Mouse (Mus musculus) midbrain, embryonic 16.5 days (tissue): Measurements from ENCODE around the gene Becn1. TPM values are rescaled to one million over a fixed set of nuclear protein-coding genes. Genes with fewer than 3 reads are reported as not detected.

Experiments used
- ATAC-seq: fragments of 200-750 bp; cut with Nextera tagmentation; 2 replicates; pipeline ENCODE4 v1.8.0; 2017; ENCODE audit warnings: moderate TSS enrichment
- H3K27ac ChIP-seq: fragments of 300-500 bp; sonication (generic); 2 replicates; pipeline ENCODE4 v1.5.1; 2014; ENCODE audit warnings: mild to moderate bottlenecking, low read length, mixed read lengths
- H3K27me3 ChIP-seq: fragments of 300-500 bp; sonication (generic); 2 replicates; pipeline ENCODE4 v1.6.1; 2014; ENCODE audit warnings: low read depth, low read length, mixed read lengths; ENCODE audit not compliant: control insufficient read depth, insufficient read depth
- H3K36me3 ChIP-seq: fragments of 300-500 bp; sonication (generic); 2 replicates; pipeline ENCODE4 v1.6.1; 2014; ENCODE audit warnings: mild to moderate bottlenecking, low read length, moderate library complexity, mixed read lengths; ENCODE audit not compliant: control insufficient read depth, insufficient read depth
- H3K4me1 ChIP-seq: fragments of 300-500 bp; sonication (generic); 2 replicates; pipeline ENCODE4 v1.6.1; 2014; ENCODE audit warnings: mild to moderate bottlenecking, low read length, mixed read lengths; ENCODE audit not compliant: control insufficient read depth, insufficient read depth
- H3K4me2 ChIP-seq: fragments of 300-500 bp; sonication (generic); 2 replicates; pipeline ENCODE4 v1.6.1; 2014; ENCODE audit warnings: mild to moderate bottlenecking, low read length, mixed read lengths
- H3K4me3 ChIP-seq: fragments of 300-500 bp; sonication (generic); 2 replicates; pipeline ENCODE4 v1.5.1; 2014; ENCODE audit warnings: low read depth, mild to moderate bottlenecking, low read length, moderate library complexity, mixed read lengths
- H3K9ac ChIP-seq: fragments of 300-500 bp; sonication (generic); 2 replicates; pipeline ENCODE4 v1.6.1; 2014; ENCODE audit warnings: low read depth, low read length, mixed read lengths
- H3K9me3 ChIP-seq: fragments of 300-500 bp; sonication (generic); replicated peaks from 2 replicates; pipeline ENCODE4 v1.6.1; 2014; ENCODE audit warnings: mild to moderate bottlenecking, low read length, mixed read lengths; ENCODE audit not compliant: control insufficient read depth, poor library complexity, severe bottlenecking
- WGBS: fragments of 180-500 bp; shearing (Covaris S2); extraction: QIAGEN DNeasy Blood & Tissue Kit; methylation state at CpG from one replicate; pipeline ENCODE4 v1.1.7; 2014; 5-methylcytosine and 5-hydroxymethylcytosine counted together
- polyA plus RNA-seq: library from polyadenylated mRNA; unstranded; fragments of >200 nt; fragmentation: Nextera tagmentation; extraction: Ambion mirVana; gene quantifications from 2 replicates; pipeline ENCODE4 v1.2.1, GENCODE M21; 2015

Gene Becn1
- 159 and 177 TPM in 2 replicates for polyA plus RNA-seq

DNA sequence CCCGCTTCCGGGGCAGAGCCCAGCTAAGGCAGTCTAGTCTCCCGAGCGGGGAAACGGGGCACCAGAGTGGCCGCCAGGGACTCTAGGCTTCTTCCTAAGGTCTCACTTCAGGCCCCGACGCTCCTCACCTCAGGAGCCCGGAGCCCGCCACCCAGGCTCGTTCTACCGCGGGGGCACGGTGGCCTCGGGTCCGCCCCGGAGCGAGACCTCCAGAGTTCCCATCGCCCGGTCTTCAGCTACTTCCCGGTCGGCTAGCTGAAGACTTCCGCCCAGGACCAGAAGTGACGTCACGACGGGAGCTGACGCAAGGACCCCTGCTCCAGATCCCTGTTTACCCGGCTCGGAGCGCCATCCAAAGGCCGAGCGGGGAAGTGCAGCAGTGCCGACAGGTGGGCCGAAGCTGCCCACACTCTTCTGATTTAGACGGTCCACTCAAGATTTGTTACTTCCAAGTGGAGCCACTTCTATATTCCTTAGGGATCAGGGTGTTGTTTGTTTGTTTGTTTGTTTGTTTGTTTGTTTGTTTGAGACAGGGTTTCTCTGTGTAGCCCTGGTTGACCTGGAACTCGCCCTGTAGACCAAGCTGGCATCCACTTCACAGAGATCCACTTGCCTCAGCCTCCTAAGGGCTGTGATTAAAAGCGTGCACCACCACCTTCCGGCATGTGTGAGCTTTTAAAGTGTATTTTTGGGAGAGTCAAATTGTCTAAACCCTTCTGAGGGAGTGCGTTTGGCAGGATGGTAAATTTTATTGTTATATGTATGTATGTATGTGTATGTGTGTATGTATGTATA is at the start of gene Becn1:
Gene Becn1 (minus strand): TSS at position 283 of the 795 bp plus-strand sequence.
- Histone ChIP-seq H3K9me3 (no peaks in the 10 kb centered on the region), H3K4me3 (peak within 1 kb of the TSS; percentile 66), H3K4me1 (peaks cover 14% of the 10 kb centered on the region), H3K4me2 (peak within 1 kb of the TSS; percentile 78), H3K27me3 (no peaks in the 10 kb centered on the region), H3K27ac (peak within 1 kb of the TSS; percentile 36), H3K9ac (peak within 1 kb of the TSS; percentile 81), H3K36me3 (0 out of 2 replicates have a peak, but pooled peaks cover 4% of the 10 kb centered on the region)
- peak; percentile 95 for ATAC-seq
- WGBS, result 6% methylated on average over 38 of the region's 39 CpGs

DNA sequence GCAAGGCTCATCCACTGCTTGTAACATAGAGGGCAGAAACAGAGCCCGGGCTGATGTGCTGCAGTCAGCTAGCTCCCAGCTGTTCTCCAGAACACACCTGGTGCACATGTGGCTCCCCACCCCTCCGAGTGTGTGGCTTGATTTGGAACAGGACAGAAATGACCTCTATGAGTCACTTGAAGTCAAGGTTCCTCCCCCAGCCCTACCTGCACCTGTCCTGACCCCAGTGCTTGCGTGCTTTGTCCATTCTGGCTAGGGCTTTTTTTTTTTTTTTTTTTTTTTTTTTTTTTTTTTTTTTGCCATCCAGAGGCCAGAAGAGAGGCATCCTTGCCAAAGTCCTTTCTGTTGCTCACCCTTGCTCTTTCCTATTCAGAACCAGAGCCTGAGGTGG is 49.6 kb upstream of the Becn1 start:
- no peaks in the 10 kb centered on the region for H3K4me1 ChIP-seq
- no peak overlapping the region for H3K4me3 ChIP-seq
- H3K9ac ChIP-seq, result no peak overlapping the region
- 77% methylated on average over 3 of the region's 3 CpGs for WGBS
- H3K4me2 ChIP-seq, result no peak overlapping the region
- no peak for ATAC-seq
- no peak overlapping the region for H3K27ac ChIP-seq
- H3K36me3 ChIP-seq, result no peaks in the 10 kb centered on the region
- no peaks in the 10 kb centered on the region for H3K27me3 ChIP-seq
- no peaks in the 10 kb centered on the region for H3K9me3 ChIP-seq

DNA sequence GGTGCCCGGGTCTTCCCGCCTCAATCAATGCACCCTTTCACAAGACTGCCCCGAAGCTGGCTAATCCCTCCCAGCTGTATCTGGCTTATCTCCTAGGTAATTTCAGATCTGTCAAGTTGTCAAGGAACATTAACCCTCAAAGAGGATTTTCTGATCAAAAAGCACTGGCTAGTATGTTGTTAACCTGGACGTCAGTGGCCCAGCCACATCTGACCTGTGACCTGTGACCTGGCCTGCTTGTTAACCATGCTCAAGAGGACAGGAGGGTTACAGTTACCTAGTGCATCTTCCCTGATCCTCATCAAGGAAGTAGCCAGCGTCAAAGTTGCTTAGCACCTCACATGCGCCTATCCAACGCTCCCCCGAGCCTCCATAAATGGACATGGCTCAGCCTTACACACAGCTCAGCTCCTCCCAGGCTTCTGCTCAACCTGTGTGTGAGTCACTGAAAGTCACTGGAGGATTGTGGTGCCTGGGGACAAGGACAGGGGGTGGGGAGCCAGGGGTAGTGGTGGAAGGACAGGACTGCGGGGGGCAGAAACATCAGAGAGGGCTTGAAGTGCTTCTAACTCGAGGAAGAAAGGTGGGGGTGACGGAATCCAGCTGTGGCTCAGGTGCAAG is 49.1 kb upstream of the Becn1 start:
- no peak overlapping the region for H3K4me2 ChIP-seq
- H3K27me3 ChIP-seq, result no peaks in the 10 kb centered on the region
- H3K9ac ChIP-seq, result no peak overlapping the region
- no peak overlapping the region for H3K4me3 ChIP-seq
- H3K9me3 ChIP-seq, result no peaks in the 10 kb centered on the region
- ATAC-seq, result no peak
- no peak overlapping the region for H3K27ac ChIP-seq
- H3K4me1 ChIP-seq, result no peaks in the 10 kb centered on the region
- 49% methylated on average over 11 of the region's 11 CpGs for WGBS
- no peaks in the 10 kb centered on the region for H3K36me3 ChIP-seq

DNA sequence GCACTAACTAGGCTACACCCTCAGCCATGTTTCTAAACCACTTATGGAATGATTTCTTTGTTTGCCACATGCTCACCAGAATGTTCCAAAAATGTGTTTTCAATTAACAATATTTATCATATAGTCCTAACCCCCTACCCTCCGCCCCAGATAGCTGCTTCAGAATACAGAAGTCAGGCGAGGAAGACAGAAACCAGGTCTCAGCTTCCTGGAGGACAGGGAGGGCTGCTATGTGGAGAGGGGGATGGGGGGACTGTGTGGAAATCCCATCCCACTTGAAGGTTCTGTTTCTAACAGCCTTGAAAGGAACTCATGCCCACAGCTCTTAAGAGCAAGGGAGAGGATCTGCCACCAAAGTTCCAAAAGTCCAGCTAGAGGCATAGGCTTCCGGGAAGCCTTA is 47.1 kb upstream of the Becn1 start:
- 92% methylated on average over 3 of the region's 3 CpGs for WGBS
- H3K4me3 ChIP-seq, result no peak overlapping the region

DNA sequence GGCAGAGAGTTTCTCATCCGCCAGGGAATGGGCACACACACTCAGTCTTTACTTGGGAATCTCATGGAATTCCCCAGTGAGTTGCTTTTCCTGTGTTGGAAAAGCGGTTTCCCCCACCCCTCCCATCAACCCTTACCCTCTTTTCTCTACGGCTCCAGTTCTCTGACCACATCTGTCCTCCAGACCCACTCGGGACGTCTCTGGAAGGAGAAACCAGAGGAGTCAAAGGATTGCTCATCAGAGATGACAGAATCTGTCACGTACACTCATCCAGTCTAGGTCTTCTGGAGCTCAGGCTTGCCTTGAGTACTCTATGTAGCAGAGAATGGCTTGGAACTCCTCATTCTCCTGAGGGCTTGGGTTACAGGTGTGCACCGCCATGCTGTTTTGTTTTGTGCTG is 46.7 kb upstream of the Becn1 start:
- Histone ChIP-seq H3K9ac (no peak overlapping the region), H3K9me3 (no peaks in the 10 kb centered on the region), H3K4me2 (no peak overlapping the region), H3K4me1 (no peaks in the 10 kb centered on the region), H3K36me3 (no peaks in the 10 kb centered on the region), H3K4me3 (no peak overlapping the region), H3K27me3 (no peaks in the 10 kb centered on the region), H3K27ac (no peak overlapping the region)
- whole genome bisulfite sequencing, result 76% methylated on average over 7 of the region's 7 CpGs
- no peak for ATAC-seq

More for the DNA sequence above, 47.1 kb upstream of the Becn1 start:
- H3K9ac ChIP-seq, result no peak overlapping the region
- no peaks in the 10 kb centered on the region for H3K4me1 ChIP-seq
- no peaks in the 10 kb centered on the region for H3K27me3 ChIP-seq
- no peaks in the 10 kb centered on the region for H3K9me3 ChIP-seq
- no peak overlapping the region for H3K27ac ChIP-seq
- no peaks in the 10 kb centered on the region for H3K36me3 ChIP-seq
- no peak for ATAC-seq
- H3K4me2 ChIP-seq, result no peak overlapping the region

DNA sequence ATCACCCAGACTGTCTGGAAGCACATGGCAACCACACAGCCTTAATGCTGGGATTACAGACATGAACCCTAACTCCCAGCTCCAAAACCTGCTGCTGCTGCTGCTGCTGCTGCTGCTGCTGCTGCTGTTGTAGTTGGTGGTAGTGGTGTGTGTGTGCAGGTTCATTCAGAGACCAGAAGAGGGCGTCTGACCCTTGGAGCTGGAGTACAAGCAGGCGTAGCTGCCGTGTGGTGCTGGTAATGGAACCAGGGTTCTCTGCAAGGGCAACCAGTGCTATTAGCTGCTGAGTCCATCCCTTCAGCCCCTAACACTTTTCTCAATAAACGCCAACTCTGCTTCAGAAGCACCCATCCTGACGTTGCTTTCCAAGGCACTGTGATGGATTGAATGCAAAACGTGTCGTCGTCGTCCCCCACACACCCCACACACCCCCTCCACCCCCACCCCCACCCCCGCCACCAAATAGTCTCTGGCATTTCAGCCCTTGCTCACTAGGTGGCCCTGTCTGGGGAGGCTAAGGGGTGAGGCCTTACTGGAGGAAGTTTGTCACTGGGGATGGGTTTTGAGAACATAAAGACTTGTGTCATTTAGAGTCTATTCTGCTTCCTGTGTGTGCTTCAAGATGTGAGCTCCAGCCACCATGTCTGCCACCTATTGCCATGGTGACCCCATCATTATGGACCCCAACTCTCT is 45.1 kb upstream of the Becn1 start:
- no peak for ATAC-seq
- no peaks in the 10 kb centered on the region for H3K36me3 ChIP-seq

DNA sequence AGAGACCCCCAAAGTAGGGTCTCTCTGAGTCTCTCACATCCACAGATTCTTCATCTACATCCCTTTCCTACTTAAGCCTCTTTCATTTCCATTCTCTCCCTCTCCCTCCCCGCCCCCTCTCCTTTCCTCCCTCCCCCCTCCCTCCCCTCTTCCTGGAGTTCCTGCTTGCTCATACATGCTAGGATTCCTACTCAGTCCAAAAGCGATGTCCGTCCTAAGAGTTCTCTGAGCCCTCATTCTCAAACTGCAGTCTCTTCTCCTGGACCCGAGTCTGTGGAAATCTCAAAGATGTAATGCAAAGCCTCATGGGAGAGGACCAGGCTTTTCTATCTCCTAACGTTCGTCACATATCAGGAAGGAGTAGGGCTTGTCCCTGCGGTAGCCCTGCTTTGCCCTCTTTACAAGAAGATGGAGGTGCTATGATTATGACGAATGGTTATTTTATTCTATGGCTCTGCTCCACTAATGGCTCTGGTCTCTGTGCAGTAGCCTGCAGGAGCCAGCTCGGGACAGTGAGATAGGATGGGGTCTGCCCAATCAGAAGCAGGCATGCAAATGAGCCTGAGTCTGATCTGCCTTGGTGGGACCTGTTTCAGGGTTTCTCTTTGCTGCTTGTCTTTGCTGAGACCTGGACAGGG is 36.2 kb upstream of the Becn1 start:
- Histone ChIP-seq H3K27ac (peak overlapping the region; percentile 50; the same call in 1 of the 2 replicates), H3K27me3 (no peaks in the 10 kb centered on the region), H3K36me3 (no peaks in the 10 kb centered on the region), H3K9ac (peak overlapping the region; percentile 49), H3K4me3 (peak overlapping the region; percentile 32), H3K9me3 (no peaks in the 10 kb centered on the region), H3K4me1 (peaks cover 11% of the 10 kb centered on the region), H3K4me2 (peak overlapping the region; percentile 66)
- under 1% methylated on average over 9 of the region's 9 CpGs for WGBS
- peak; percentile 83 for ATAC-seq

More for the DNA sequence above, 45.1 kb upstream of the Becn1 start:
- no peak overlapping the region for H3K27ac ChIP-seq
- H3K9me3 ChIP-seq, result no peaks in the 10 kb centered on the region
- H3K9ac ChIP-seq, result no peak overlapping the region
- no peaks in the 10 kb centered on the region for H3K27me3 ChIP-seq
- no peak overlapping the region for H3K4me2 ChIP-seq
- 79% methylated on average over 9 of the region's 10 CpGs for WGBS
- H3K4me1 ChIP-seq, result no peaks in the 10 kb centered on the region
- no peak overlapping the region for H3K4me3 ChIP-seq

DNA sequence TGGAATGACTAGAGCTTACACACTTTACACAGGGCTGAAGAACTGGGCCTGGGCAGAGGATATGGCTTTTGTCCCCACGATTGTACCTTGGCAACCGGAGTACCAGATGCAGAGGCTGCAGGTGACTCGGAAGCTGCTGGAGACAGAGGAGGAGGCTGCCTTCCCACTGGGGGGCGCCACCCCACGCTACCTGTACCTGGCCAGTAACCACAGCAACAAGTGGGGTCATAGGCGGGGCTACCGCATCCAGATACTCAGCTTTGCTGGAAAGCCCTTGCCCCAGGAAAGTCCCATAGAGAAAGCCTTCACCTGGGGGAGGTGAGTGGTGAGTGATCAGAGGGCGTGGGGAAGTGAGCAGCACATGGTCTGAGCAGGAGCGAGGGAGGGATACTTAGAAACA is 33.6 kb upstream of the Becn1 start:
- H3K9me3 ChIP-seq, result no peaks in the 10 kb centered on the region
- no peak overlapping the region for H3K9ac ChIP-seq
- no peak for ATAC-seq
- no peaks in the 10 kb centered on the region for H3K27me3 ChIP-seq
- no peaks in the 10 kb centered on the region for H3K36me3 ChIP-seq
- no peak overlapping the region for H3K4me2 ChIP-seq
- H3K27ac ChIP-seq, result no peak overlapping the region
- H3K4me3 ChIP-seq, result no peak overlapping the region
- peaks cover 11% of the 10 kb centered on the region for H3K4me1 ChIP-seq
- WGBS, result 84% methylated on average over 9 of the region's 9 CpGs
